Mouse (Mus musculus): ENCODE results near the gene 4632433K11Rik.

DNA sequence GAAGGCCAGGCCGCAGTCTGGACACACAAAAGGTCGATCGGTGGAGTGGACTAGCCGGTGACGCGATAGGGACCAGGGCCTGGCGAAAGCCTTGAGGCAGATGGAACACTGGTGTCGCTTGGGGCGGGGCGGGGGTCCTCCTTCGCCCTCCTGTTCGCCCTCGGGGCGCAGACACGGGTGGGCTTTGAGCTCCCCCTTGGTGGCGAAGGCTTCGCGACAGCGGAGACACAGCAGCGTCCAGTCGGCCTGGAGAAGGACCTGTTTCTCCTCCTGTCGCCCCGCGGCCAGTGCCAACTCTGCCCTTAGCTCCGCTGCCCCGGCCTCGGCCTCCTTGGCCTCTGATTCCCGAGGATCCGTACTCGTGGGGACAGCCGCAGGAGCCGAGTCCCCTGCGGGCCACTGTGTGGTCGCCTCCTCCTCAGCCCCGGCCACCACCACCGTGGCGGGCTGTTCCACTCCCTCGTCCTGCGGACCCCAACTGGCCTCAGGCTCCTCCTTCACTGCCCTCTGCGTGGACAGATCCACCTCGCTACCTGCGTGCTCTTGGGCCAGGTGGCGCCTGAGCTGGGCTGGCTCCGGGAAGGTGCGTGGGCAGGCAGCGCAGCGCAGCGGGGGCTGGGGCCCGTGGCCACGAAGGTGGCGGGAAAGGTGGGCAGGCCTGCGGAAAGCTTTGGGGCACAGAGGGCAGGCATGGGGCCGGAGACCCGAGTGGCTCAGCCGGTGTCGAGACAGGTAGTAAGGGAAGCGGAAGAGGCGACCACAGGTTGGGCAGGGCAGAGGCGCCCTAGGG lies 39.7 kb upstream of the 4632433K11Rik start:
- no peak for TF ChIP-seq JUND (IDR thresholded peaks at IDR 0.05; ENCODE audit: low read depth, low read length)
- no peak for TF ChIP-seq CTCF (IDR thresholded peaks at IDR 0.05 in 2 of 3, conservative IDR thresholded peaks at IDR 0.05 in 1 of 3; ENCODE audit: control insufficient read depth in 1 of 3, insufficient read depth in 1 of 3, low read depth in 2 of 3, low read length in 3 of 3, poor library complexity in 1 of 3, severe bottlenecking in 1 of 3)
- TF ChIP-seq ZNF384 (IDR thresholded peaks at IDR 0.05; ENCODE audit: low read depth, low read length) = no peak
- no peak for TF ChIP-seq POLR2A (IDR thresholded peaks at IDR 0.05; ENCODE audit: control insufficient read depth in 1 of 2, insufficient read depth in 1 of 2, low read depth in 1 of 2, low read length in 2 of 2, poor library complexity in 1 of 2)
- no peak for TF ChIP-seq BHLHE40 (IDR thresholded peaks at IDR 0.05; ENCODE audit: borderline replicate concordance, low read depth, low read length)
- no peak for TF ChIP-seq RCOR1 (IDR thresholded peaks at IDR 0.05; ENCODE audit: low read depth, low read length)
